Mouse (Mus musculus): ENCODE results near the gene Emc6. TPM values are rescaled to one million over a fixed set of nuclear protein-coding genes. Genes with fewer than 3 reads are reported as not detected.

The Emc6 gene
- polyA plus RNA-seq, 1 experiment from 2014 or later = 131 TPM

DNA sequence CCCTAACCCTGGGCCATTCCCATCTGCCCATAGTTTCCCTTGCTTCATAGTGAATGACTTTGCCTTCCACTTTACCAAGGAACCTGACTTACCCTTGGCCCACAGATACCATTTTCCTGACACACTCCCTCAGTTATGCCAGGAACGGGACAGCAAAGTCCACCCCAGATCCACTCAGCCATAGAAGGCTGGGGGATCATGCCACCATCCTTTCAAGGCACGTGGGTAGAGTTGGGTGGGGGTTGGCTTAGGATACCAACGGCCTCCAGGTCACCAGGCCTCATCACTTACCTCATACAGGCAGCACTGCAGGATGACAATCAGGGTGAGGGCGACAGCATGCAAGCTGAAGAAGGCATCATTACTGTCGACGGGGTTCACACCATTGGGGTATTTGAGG lies 10.4 kb upstream of the Emc6 start:
- Histone ChIP-seq H3K36me3 (ENCODE audit: control insufficient read depth, insufficient read depth, low read length) (peaks cover 6% of the 10 kb centered on the region), H3K9ac (ENCODE audit: low read length) (no peak overlapping the region), H3K4me3 (ENCODE audit: low read depth, low read length) (no peak overlapping the region), H3K4me2 (ENCODE audit: low read depth) (no peak overlapping the region), H3K4me1 (ENCODE audit: control insufficient read depth, insufficient read depth, low read length) (no peaks in the 10 kb centered on the region), H3K9me3 (ENCODE audit: control insufficient read depth, low read length) (no peaks in the 10 kb centered on the region), H3K27ac (ENCODE audit: low read depth, low read length) (no peak overlapping the region), H3K27me3 (ENCODE audit: control insufficient read depth, insufficient read depth, low read length) (no peaks in the 10 kb centered on the region)
- ATAC-seq (ENCODE audit: insufficient read depth, low FRiP score, low TSS enrichment) = no peak
- DNase-seq (ENCODE audit: low spot score) = no peak
- WGBS = 90% methylated on average over 6 of the region's 6 CpGs

GRCm38 (mm10) chr11:73185872-73186615 lies 9.2 kb upstream of the Emc6 start:
- Histone ChIP-seq H3K4me1 (ENCODE audit: control insufficient read depth, insufficient read depth, low read length) (no peaks in the 10 kb centered on the region), H3K27me3 (ENCODE audit: control insufficient read depth, insufficient read depth, low read length) (no peaks in the 10 kb centered on the region), H3K36me3 (ENCODE audit: control insufficient read depth, insufficient read depth, low read length) (peaks cover 8% of the 10 kb centered on the region), H3K9me3 (ENCODE audit: control insufficient read depth, low read length) (no peaks in the 10 kb centered on the region), H3K4me2 (ENCODE audit: low read depth) (no peak overlapping the region), H3K27ac (ENCODE audit: low read depth, low read length) (no peak overlapping the region), H3K4me3 (ENCODE audit: low read depth, low read length) (no peak overlapping the region), H3K9ac (ENCODE audit: low read length) (no peak overlapping the region)
- ATAC-seq (ENCODE audit: insufficient read depth, low FRiP score, low TSS enrichment) = no peak
- WGBS = 92% methylated on average over 10 of the region's 10 CpGs
- no peak for DNase-seq (ENCODE audit: low spot score)

DNA sequence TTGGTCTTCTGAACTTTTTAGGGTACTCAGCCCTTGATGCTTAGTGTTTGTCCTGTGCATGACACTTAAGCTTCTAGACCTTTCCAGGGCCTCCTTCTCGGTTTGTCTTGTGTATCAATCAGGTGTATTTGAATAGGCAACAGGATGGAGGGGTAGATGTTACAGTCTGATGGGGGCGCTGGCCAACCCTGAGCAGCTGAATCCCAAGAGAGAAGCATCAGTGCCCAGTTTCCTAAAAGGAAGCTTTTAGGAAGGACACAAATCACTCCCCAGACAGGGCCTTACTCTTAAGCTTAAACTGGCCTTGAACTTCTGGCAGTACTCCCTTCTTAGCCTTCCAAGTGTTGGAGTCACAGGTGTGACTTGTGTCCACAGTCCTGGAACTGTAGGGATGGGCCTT lies 1.1 kb upstream of the Emc6 start:
- DNase-seq (ENCODE audit: low spot score) (no peak), ATAC-seq (ENCODE audit: insufficient read depth, low FRiP score, low TSS enrichment) (peak; percentile 0; the same call in 1 of the 2 replicates)
- Histone ChIP-seq H3K4me2 (ENCODE audit: low read depth) (peak overlapping the region; percentile 52), H3K27me3 (ENCODE audit: control insufficient read depth, insufficient read depth, low read length) (no peaks in the 10 kb centered on the region), H3K9ac (ENCODE audit: low read length) (peak overlapping the region; percentile 79), H3K4me3 (ENCODE audit: low read depth, low read length) (peak overlapping the region; percentile 92), H3K4me1 (ENCODE audit: control insufficient read depth, insufficient read depth, low read length) (peaks cover 12% of the 10 kb centered on the region), H3K36me3 (ENCODE audit: control insufficient read depth, insufficient read depth, low read length) (peaks cover 3% of the 10 kb centered on the region; the same call in 1 of the 2 replicates), H3K27ac (ENCODE audit: low read depth, low read length) (peak overlapping the region; percentile 81; the same call in 1 of the 2 replicates), H3K9me3 (ENCODE audit: control insufficient read depth, low read length) (no peaks in the 10 kb centered on the region)
- WGBS = 5% methylated on average over 2 of the region's 2 CpGs

DNA sequence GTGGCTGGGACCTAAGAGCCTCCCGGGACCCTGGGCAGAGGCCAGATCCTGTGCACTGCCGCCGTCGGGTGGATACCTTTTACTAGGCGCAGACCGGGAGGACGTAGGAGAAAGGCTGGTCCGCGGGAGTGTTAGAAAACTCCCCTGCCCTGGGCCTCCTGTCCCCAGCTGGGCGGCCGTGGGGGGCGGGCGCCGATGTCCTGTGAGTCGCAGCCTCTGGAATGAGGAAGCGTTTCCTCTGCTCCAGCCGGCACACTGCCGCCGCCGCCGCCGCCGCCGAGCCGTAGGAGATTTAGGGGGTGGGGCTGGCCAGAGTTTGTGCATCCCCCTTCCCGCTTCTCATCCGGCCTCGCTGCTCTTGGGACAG lies 655 bp upstream of the Emc6 start:
- H3K27me3 ChIP-seq (ENCODE audit: control insufficient read depth, insufficient read depth, low read length) = no peaks in the 10 kb centered on the region
- peak overlapping the region; percentile 79 for H3K9ac ChIP-seq (ENCODE audit: low read length)
- H3K9me3 ChIP-seq (ENCODE audit: control insufficient read depth, low read length) = no peaks in the 10 kb centered on the region
- peak overlapping the region; percentile 81 for H3K27ac ChIP-seq (ENCODE audit: low read depth, low read length)
- H3K4me1 ChIP-seq (ENCODE audit: control insufficient read depth, insufficient read depth, low read length) = peaks cover 12% of the 10 kb centered on the region
- peak; percentile 83 for DNase-seq (ENCODE audit: low spot score)
- 0% methylated on average over 28 of the region's 28 CpGs for WGBS
- H3K4me3 ChIP-seq (ENCODE audit: low read depth, low read length) = peak overlapping the region; percentile 92
- H3K4me2 ChIP-seq (ENCODE audit: low read depth) = peak overlapping the region; percentile 52
- peaks cover 3% of the 10 kb centered on the region; the same call in 1 of the 2 replicates for H3K36me3 ChIP-seq (ENCODE audit: control insufficient read depth, insufficient read depth, low read length)
- ATAC-seq (ENCODE audit: insufficient read depth, low FRiP score, low TSS enrichment) = peak; percentile 61

GRCm38 (mm10) chr11:73176186-73176585 lies 651 bp downstream of the Emc6 start:
- no peak overlapping the region for H3K27ac ChIP-seq (ENCODE audit: low read depth, low read length)
- DNase-seq (ENCODE audit: low spot score) (no peak), ATAC-seq (ENCODE audit: insufficient read depth, low FRiP score, low TSS enrichment) (no peak)
- peak overlapping the region; percentile 83 for H3K9ac ChIP-seq (ENCODE audit: low read length)
- H3K4me2 ChIP-seq (ENCODE audit: low read depth) = peak overlapping the region; percentile 73
- H3K27me3 ChIP-seq (ENCODE audit: control insufficient read depth, insufficient read depth, low read length) = no peaks in the 10 kb centered on the region
- H3K4me3 ChIP-seq (ENCODE audit: low read depth, low read length) = peak overlapping the region; percentile 92
- no peaks in the 10 kb centered on the region for H3K9me3 ChIP-seq (ENCODE audit: control insufficient read depth, low read length)
- H3K4me1 ChIP-seq (ENCODE audit: control insufficient read depth, insufficient read depth, low read length) = peaks cover 12% of the 10 kb centered on the region
- H3K36me3 ChIP-seq (ENCODE audit: control insufficient read depth, insufficient read depth, low read length) = no peaks in the 10 kb centered on the region
- 1% methylated on average over 15 of the region's 15 CpGs for WGBS

DNA sequence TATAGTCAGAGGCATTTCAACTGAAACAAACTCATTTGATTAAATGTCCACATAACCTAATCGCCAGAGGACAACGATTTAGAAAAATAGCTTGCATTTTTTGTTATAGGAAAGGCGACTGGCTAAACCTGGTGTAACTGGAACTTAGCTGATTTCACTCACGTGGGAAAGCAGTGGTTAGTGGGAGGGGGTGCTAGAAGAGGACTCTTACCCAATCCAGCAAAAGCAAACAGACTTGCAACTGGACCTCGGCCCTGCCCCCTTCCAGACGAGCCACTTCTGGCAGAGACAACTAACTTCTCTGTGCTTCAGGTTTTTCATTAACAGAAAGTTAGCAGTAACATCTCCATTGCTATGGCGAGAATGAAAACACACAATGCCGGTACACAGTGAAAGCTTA lies 1.2 kb downstream of the Emc6 start:
- H3K9me3 ChIP-seq (ENCODE audit: control insufficient read depth, low read length) = no peaks in the 10 kb centered on the region
- peaks cover 12% of the 10 kb centered on the region for H3K4me1 ChIP-seq (ENCODE audit: control insufficient read depth, insufficient read depth, low read length)
- H3K27me3 ChIP-seq (ENCODE audit: control insufficient read depth, insufficient read depth, low read length) = no peaks in the 10 kb centered on the region
- 44% methylated on average over 8 of the region's 8 CpGs for WGBS
- peak overlapping the region; percentile 73 for H3K4me2 ChIP-seq (ENCODE audit: low read depth)
- no peak for ATAC-seq (ENCODE audit: insufficient read depth, low FRiP score, low TSS enrichment)
- no peak overlapping the region for H3K27ac ChIP-seq (ENCODE audit: low read depth, low read length)
- no peak for DNase-seq (ENCODE audit: low spot score)
- H3K9ac ChIP-seq (ENCODE audit: low read length) = peak overlapping the region; percentile 83; the same call in 1 of the 2 replicates
- peak overlapping the region; percentile 92 for H3K4me3 ChIP-seq (ENCODE audit: low read depth, low read length)
- no peaks in the 10 kb centered on the region for H3K36me3 ChIP-seq (ENCODE audit: control insufficient read depth, insufficient read depth, low read length)

- Histone ChIP-seq H3K4me1 (ENCODE audit: control insufficient read depth, insufficient read depth, low read length) (peaks cover 6% of the 10 kb centered on the region), H3K27ac (ENCODE audit: low read depth, low read length) (no peak overlapping the region), H3K36me3 (ENCODE audit: control insufficient read depth, insufficient read depth, low read length) (no peaks in the 10 kb centered on the region), H3K27me3 (ENCODE audit: control insufficient read depth, insufficient read depth, low read length) (no peaks in the 10 kb centered on the region), H3K4me3 (ENCODE audit: low read depth, low read length) (no peak overlapping the region), H3K9me3 (ENCODE audit: control insufficient read depth, low read length) (no peaks in the 10 kb centered on the region), H3K4me2 (ENCODE audit: low read depth) (no peak overlapping the region), H3K9ac (ENCODE audit: low read length) (no peak overlapping the region)
- WGBS = 66% methylated on average over 5 of the region's 5 CpGs
- DNase-seq (ENCODE audit: low spot score) (no peak), ATAC-seq (ENCODE audit: insufficient read depth, low FRiP score, low TSS enrichment) (no peak)
Observed at GRCm38 (mm10) chr11:73172186-73172585, 4.7 kb downstream of the Emc6 start.

GRCm38 (mm10) chr11:73169231-73169630 lies 7.6 kb downstream of the Emc6 start:
- 46% methylated on average over 4 of the region's 4 CpGs for WGBS
- Histone ChIP-seq H3K27me3 (ENCODE audit: control insufficient read depth, insufficient read depth, low read length) (no peaks in the 10 kb centered on the region), H3K9me3 (ENCODE audit: control insufficient read depth, low read length) (no peaks in the 10 kb centered on the region), H3K9ac (ENCODE audit: low read length) (no peak overlapping the region), H3K4me2 (ENCODE audit: low read depth) (no peak overlapping the region), H3K4me3 (ENCODE audit: low read depth, low read length) (no peak overlapping the region), H3K36me3 (ENCODE audit: control insufficient read depth, insufficient read depth, low read length) (no peaks in the 10 kb centered on the region), H3K4me1 (ENCODE audit: control insufficient read depth, insufficient read depth, low read length) (no peaks in the 10 kb centered on the region), H3K27ac (ENCODE audit: low read depth, low read length) (no peak overlapping the region)
- peak; percentile 61 for DNase-seq (ENCODE audit: low spot score)
- peak; percentile 27; the same call in 1 of the 2 replicates for ATAC-seq (ENCODE audit: insufficient read depth, low FRiP score, low TSS enrichment)

DNA sequence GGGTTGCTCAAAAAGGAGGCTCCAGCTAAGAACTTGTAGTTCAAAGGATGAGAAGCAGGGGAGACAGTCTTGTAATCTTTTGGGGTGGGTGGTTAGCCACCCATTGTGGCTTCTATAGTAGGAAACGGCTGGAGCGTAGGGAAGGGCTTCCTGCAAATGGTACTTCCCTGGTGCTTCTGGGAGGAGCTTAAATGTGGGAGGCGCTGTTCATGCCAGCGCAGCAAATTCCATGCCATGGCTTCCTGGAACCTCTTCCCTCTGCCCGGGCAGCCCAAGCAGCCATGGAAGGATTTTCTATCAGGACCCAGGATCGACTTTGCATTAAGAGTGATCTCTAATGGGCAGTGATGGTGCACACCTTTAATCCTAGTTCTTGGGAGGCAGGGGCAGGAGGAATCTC lies 8.3 kb downstream of the Emc6 start:
- H3K9ac ChIP-seq (ENCODE audit: low read length) = no peak overlapping the region
- no peak overlapping the region for H3K27ac ChIP-seq (ENCODE audit: low read depth, low read length)
- DNase-seq (ENCODE audit: low spot score) (no peak), ATAC-seq (ENCODE audit: insufficient read depth, low FRiP score, low TSS enrichment) (no peak)
- WGBS = 76% methylated on average over 6 of the region's 6 CpGs
- H3K9me3 ChIP-seq (ENCODE audit: control insufficient read depth, low read length) = no peaks in the 10 kb centered on the region
- no peaks in the 10 kb centered on the region for H3K4me1 ChIP-seq (ENCODE audit: control insufficient read depth, insufficient read depth, low read length)
- no peak overlapping the region for H3K4me3 ChIP-seq (ENCODE audit: low read depth, low read length)
- H3K36me3 ChIP-seq (ENCODE audit: control insufficient read depth, insufficient read depth, low read length) = no peaks in the 10 kb centered on the region
- H3K4me2 ChIP-seq (ENCODE audit: low read depth) = no peak overlapping the region
- no peaks in the 10 kb centered on the region for H3K27me3 ChIP-seq (ENCODE audit: control insufficient read depth, insufficient read depth, low read length)
